Mouse (Mus musculus) forebrain, embryonic 12.5 days (tissue): ENCODE results near the gene Armc5. TPM values are rescaled to one million over a fixed set of nuclear protein-coding genes. Genes with fewer than 3 reads are reported as not detected.

Source experiments
- ATAC-seq: fragments of 200-750 bp; cut with Nextera tagmentation; 2 replicates; pipeline ENCODE4 v1.8.0; 2017; ENCODE audit warnings: moderate TSS enrichment; ENCODE audit not compliant: low FRiP score
- H3K27ac ChIP-seq: fragments of 300-500 bp; sonication (generic); 2 replicates; pipeline ENCODE4 v1.5.1; 2016; ENCODE audit warnings: mild to moderate bottlenecking
- H3K27me3 ChIP-seq: fragments of 300-500 bp; sonication (generic); 2 replicates; pipeline ENCODE4 v1.6.1; 2016; ENCODE audit warnings: mild to moderate bottlenecking
- H3K36me3 ChIP-seq: fragments of 300-500 bp; sonication (generic); replicated peaks from 2 replicates; pipeline ENCODE4 v1.6.1; 2016; ENCODE audit warnings: mild to moderate bottlenecking
- H3K4me1 ChIP-seq: fragments of 300-500 bp; sonication (generic); 2 replicates; pipeline ENCODE4 v1.6.1; 2016
- H3K4me2 ChIP-seq: fragments of 300-500 bp; sonication (generic); 2 replicates; pipeline ENCODE4 v1.6.1; 2016; ENCODE audit warnings: mild to moderate bottlenecking, moderate library complexity
- H3K4me3 ChIP-seq: fragments of 300-500 bp; sonication (generic); replicated peaks from 2 replicates; pipeline ENCODE4 v1.5.1; 2016; ENCODE audit warnings: mild to moderate bottlenecking
- H3K9ac ChIP-seq: fragments of 300-500 bp; sonication (generic); 2 replicates; pipeline ENCODE4 v1.6.1; 2016; ENCODE audit warnings: mild to moderate bottlenecking
- H3K9me3 ChIP-seq: fragments of 300-500 bp; sonication (generic); 2 replicates; pipeline ENCODE4 v1.6.1; 2016
- WGBS: fragments of 180-500 bp; shearing (Covaris S2); methylation state at CpG from one replicate; pipeline ENCODE4 v1.1.7; 2016; 5-methylcytosine and 5-hydroxymethylcytosine counted together
- polyA plus RNA-seq: library from polyadenylated mRNA; unstranded; fragments of >200 nt; fragmentation: Nextera tagmentation; extraction: Ambion mirVana; gene quantifications from 2 replicates; pipeline ENCODE4 v1.2.1, GENCODE M21; 2016

The Armc5 gene
- polyA plus RNA-seq: 14.0 and 15.4 TPM in 2 replicates

DNA sequence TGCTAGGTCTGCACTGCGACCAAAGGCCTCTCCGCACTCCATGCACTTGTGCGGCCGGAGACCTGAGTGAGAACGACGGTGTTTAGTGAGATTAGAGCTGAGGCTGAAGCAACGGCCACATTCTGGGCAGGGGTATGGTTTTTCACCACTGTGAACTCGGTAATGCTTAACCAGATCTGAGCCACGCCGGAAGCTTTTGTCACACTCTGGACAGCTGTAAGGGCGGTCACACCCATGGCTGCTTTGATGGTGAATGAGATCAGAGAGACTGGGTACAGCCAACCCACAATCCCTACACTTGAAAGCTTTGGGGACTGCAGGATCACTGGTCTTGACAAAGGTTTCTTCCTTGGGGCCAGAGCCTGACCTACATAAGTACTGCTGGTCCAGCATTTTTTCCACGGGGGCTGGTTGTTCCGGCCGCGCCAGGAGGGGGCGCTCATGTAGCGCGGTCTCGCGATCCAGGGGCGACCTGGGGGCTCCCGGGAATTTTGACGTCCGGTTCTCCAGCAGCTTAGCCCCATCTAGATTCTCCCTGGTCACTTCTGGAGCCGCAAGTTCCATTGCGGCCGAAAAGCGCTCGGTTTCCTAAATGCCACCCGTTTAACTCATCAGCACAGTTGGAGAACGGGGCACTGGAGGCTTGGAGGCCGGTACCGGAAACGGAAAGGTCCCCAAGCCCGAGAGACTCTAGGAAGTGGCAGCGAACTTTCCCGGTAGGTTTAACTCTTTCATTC lies at the start of gene Armc5:
Gene Armc5 (plus strand): TSS at position 487 of the 737 bp plus-strand sequence.
- peak within 1 kb of the TSS; percentile 80 for H3K4me2 ChIP-seq
- peak; percentile 34; the same call in 1 of the 2 replicates for ATAC-seq
- peak within 1 kb of the TSS; percentile 69 for H3K9ac ChIP-seq
- no peaks in the 10 kb centered on the region for H3K9me3 ChIP-seq
- peaks cover 27% of the 10 kb centered on the region for H3K36me3 ChIP-seq
- 26% methylated on average over 37 of the region's 37 CpGs for WGBS
- H3K4me1 ChIP-seq: peaks cover 18% of the 10 kb centered on the region
- H3K4me3 ChIP-seq: peak within 1 kb of the TSS; percentile 60
- H3K27ac ChIP-seq: peak within 1 kb of the TSS; percentile 95
- no peaks in the 10 kb centered on the region for H3K27me3 ChIP-seq

DNA sequence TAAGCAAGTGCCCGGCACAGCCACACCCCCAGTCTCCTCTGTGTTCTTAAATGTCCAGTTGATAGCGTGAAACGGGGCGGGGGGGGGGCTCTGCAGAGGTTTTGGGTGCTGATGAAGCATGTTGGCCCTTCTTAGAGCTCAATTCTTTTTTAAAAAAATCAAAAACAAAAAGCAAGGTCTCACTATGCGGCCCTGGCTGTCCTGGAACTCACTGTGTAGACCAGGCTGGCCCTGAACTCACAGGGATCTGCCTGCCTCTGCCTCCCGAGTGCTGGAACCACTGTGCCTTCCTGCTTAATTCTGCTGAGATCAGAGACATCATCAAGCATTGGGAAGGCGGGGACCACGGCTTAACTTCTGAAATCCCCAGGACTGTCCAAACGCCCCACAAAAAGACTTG lies 35.5 kb upstream of the Armc5 start:
- no peak overlapping the region for H3K4me2 ChIP-seq
- H3K27ac ChIP-seq: no peak overlapping the region
- no peaks in the 10 kb centered on the region for H3K4me1 ChIP-seq
- ATAC-seq: no peak
- no peaks in the 10 kb centered on the region for H3K9me3 ChIP-seq
- WGBS: 86% methylated on average over 9 of the region's 9 CpGs
- H3K4me3 ChIP-seq: no peak overlapping the region
- no peaks in the 10 kb centered on the region for H3K36me3 ChIP-seq
- H3K27me3 ChIP-seq: no peaks in the 10 kb centered on the region
- no peak overlapping the region for H3K9ac ChIP-seq

DNA sequence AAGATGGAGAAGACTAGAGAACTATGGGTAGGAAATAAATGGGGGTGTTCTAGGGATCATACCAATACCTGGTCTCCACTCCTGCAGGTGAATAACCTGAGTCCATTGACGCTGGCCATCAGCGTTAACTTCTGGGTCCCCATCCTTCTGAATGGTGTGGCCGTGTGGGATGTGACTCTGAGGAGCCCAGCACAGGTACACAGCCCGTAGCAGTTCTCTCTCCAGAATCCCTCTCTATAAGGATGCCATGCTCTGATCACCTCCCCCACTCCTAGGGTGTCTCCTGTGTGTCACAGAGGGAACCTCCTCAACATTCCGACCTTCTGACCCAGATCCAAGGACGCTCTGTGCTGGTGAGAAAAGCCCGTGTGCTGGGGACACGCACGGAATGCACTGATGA lies 34.1 kb upstream of the Armc5 start:
- Histone ChIP-seq H3K9me3 (no peaks in the 10 kb centered on the region), H3K27me3 (no peaks in the 10 kb centered on the region; the same call in 1 of the 2 replicates), H3K4me2 (no peak overlapping the region), H3K36me3 (no peaks in the 10 kb centered on the region), H3K4me1 (no peaks in the 10 kb centered on the region), H3K9ac (no peak overlapping the region), H3K4me3 (no peak overlapping the region), H3K27ac (no peak overlapping the region)
- ATAC-seq: no peak
- 81% methylated on average over 9 of the region's 9 CpGs for WGBS

DNA sequence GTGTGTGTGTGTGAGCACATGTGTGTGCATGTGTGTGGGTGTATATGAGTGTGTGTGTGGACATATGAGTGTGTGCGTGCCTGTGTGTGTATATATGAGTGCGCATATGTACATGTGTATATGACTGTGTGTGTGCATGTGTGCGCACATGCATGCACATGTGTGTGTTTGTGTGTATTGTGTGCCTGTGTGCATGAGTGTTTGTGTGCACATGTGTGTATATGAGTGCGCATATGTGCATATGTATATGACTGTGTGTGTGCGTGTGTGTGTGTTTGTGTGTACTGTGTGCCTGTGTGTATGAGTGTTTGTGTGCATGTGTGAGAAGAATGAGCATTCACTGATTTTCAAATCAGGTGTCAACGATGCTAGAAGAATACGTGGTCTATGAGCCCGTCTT lies 33.0 kb upstream of the Armc5 start:
- WGBS: 86% methylated on average over 8 of the region's 8 CpGs
- H3K9me3 ChIP-seq: no peaks in the 10 kb centered on the region
- no peaks in the 10 kb centered on the region for H3K36me3 ChIP-seq

DNA sequence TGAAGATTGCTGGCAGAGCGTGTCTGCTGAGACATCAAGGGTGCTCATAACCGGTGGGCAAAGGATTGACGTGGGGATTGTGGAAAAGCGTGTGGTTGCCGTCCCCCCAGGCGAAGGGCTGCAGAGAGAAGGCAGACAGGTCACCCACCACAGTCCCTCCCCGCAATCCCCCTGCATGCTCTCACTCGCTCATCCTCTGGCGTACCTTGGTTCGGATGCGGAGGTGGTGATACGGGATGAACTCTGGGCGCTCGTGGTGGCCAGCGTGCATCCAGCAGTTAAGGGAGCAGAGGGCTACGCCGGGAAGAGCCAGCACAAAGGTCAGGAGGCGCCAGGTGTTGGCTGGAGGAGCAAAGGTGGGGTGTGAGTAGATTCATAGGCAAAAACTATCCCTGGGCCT lies 31.4 kb upstream of the Armc5 start:
- ATAC-seq: no peak
- H3K9ac ChIP-seq: no peak overlapping the region
- H3K4me2 ChIP-seq: no peak overlapping the region
- H3K9me3 ChIP-seq: no peaks in the 10 kb centered on the region
- no peak overlapping the region for H3K4me3 ChIP-seq
- H3K36me3 ChIP-seq: no peaks in the 10 kb centered on the region
- no peaks in the 10 kb centered on the region for H3K4me1 ChIP-seq
- no peak overlapping the region for H3K27ac ChIP-seq
- WGBS: 92% methylated on average over 18 of the region's 18 CpGs
- H3K27me3 ChIP-seq: no peaks in the 10 kb centered on the region; the same call in 1 of the 2 replicates

More for the DNA sequence above, 33.0 kb upstream of the Armc5 start:
- no peak for ATAC-seq
- H3K4me3 ChIP-seq: no peak overlapping the region
- H3K27me3 ChIP-seq: no peaks in the 10 kb centered on the region; the same call in 1 of the 2 replicates
- no peak overlapping the region for H3K4me2 ChIP-seq
- no peaks in the 10 kb centered on the region for H3K4me1 ChIP-seq
- H3K9ac ChIP-seq: no peak overlapping the region
- H3K27ac ChIP-seq: no peak overlapping the region

DNA sequence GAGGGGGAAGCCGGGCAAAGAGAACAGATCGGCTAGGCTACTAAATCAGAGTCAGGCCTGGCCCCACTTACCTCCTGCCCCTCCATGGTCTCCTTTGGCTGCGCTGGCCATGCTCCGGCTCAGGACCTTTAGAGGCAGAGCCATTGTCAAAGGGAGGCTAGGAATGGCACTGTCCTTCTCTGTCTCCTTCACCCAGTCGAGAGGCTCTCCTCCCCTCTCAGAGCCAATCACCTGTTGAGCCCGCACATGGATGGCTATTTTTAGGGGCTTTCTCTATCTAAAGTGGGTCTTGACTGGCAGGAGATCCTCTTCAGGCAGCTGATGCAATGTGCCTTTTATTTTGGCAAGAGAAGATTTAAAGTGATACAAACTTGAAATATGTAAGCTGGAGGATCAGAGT lies 31.0 kb upstream of the Armc5 start, which contains the start of gene Cox6a2:
Gene Cox6a2 (minus strand): TSS at position 236 of the 400 bp plus-strand sequence.
- H3K4me2 ChIP-seq: no peak within 1 kb of the TSS
- H3K9ac ChIP-seq: no peak within 1 kb of the TSS
- H3K36me3 ChIP-seq: no peaks in the 10 kb centered on the region
- no peak within 1 kb of the TSS for H3K27ac ChIP-seq
- no peaks in the 10 kb centered on the region for H3K4me1 ChIP-seq
- no peaks in the 10 kb centered on the region for H3K9me3 ChIP-seq
- no peak within 1 kb of the TSS for H3K4me3 ChIP-seq
- H3K27me3 ChIP-seq: no peaks in the 10 kb centered on the region; the same call in 1 of the 2 replicates
- 77% methylated on average over 6 of the region's 6 CpGs for WGBS
- no peak for ATAC-seq

DNA sequence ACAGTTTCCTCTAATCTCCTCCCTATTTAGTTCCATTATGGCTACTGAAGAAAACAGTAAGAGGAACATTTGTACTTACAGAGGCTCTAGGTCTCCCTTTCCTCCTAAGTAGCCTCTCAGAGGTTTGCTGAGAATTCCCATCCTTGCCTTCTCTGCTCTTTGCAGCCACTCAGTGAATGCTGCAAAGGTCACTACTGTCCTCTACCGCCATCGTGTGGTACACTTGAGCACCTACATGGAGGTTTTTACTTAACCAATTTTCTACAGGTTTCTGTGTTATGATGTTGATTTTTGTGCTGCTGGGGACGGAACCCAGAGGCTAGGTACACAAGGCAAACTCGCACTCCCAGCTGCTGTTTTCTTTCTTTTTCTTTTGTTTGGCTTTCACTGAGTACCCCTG lies 29.0 kb upstream of the Armc5 start:
- Histone ChIP-seq H3K4me1 (no peaks in the 10 kb centered on the region), H3K27ac (no peak overlapping the region), H3K36me3 (no peaks in the 10 kb centered on the region), H3K4me2 (no peak overlapping the region), H3K4me3 (no peak overlapping the region), H3K9ac (no peak overlapping the region), H3K27me3 (no peaks in the 10 kb centered on the region; the same call in 1 of the 2 replicates), H3K9me3 (no peaks in the 10 kb centered on the region)
- WGBS: 6% methylated on average over 4 of the region's 4 CpGs
- ATAC-seq: no peak

DNA sequence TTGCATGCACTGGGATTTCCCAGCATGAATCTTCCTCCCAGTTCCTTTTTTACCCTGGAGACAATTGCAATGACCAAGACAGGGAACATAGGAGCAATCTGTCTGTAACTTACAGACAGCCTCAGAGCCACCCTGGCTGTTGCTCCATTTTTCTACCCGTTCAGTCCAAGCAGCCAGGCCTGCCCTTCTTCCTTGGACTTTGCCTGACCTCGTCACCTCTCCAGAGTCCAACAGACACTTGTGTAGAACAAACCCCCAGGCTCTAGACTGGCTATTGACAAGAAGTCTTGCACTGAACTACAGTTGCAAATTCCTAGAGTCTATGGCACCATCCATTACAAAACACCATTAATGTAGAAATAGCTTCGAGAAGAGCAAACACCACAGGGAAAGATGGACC lies 27.3 kb upstream of the Armc5 start:
- no peak for ATAC-seq
- no peaks in the 10 kb centered on the region for H3K36me3 ChIP-seq
- H3K27ac ChIP-seq: no peak overlapping the region
- H3K4me3 ChIP-seq: no peak overlapping the region
- no peaks in the 10 kb centered on the region; the same call in 1 of the 2 replicates for H3K27me3 ChIP-seq
- no peaks in the 10 kb centered on the region for H3K4me1 ChIP-seq
- H3K9ac ChIP-seq: no peak overlapping the region
- 62% methylated on average over 3 of the region's 3 CpGs for WGBS
- no peak overlapping the region for H3K4me2 ChIP-seq
- no peaks in the 10 kb centered on the region for H3K9me3 ChIP-seq

DNA sequence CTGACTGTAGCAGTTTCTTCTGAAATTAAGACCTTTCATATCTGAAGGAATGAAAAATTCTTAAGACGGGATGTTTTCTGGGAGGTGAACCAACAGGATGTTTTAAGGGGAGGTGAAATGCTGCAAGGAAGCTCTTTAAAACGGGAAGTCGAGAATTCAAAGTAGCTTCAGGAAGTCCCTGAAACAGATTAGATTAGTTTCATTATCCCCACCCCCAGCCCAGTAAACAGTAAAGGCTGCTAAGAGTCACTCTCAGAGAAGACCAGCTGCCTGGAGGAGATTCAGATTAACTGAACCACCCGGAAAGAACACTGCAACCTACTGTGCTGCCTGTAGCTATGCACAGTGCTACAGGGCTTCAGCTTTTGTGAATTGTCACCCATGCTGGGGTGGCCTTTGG lies 17.2 kb upstream of the Armc5 start:
- no peak overlapping the region for H3K4me2 ChIP-seq
- H3K27me3 ChIP-seq: no peaks in the 10 kb centered on the region; the same call in 1 of the 2 replicates
- no peaks in the 10 kb centered on the region for H3K36me3 ChIP-seq
- H3K9ac ChIP-seq: no peak overlapping the region
- no peak overlapping the region for H3K27ac ChIP-seq
- no peaks in the 10 kb centered on the region for H3K4me1 ChIP-seq
- no peaks in the 10 kb centered on the region for H3K9me3 ChIP-seq
- ATAC-seq: no peak
- WGBS: 85% methylated on average over 4 of the region's 4 CpGs
- H3K4me3 ChIP-seq: no peak overlapping the region

DNA sequence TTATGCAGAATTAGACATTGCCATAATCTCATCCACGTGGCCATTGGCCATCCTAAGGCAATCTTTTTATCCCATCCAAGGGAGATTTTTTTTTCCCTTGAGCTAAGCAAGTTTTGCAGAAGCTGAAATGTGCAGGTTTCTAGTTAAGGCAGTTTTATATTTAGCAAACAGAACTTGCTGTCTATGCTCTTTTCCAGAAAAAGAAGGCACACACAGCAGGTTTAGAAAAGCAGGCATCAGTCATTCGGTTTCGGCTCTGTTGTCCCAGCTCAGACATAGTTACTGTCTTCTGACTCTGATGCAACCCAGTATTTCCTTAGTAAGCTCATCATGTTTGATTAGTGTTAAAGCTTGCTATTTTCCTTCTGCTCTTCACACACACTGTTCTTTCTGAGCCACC lies 16.2 kb upstream of the Armc5 start:
- H3K27ac ChIP-seq: no peak overlapping the region
- H3K36me3 ChIP-seq: no peaks in the 10 kb centered on the region
- H3K4me1 ChIP-seq: no peaks in the 10 kb centered on the region
- H3K9me3 ChIP-seq: no peaks in the 10 kb centered on the region
- ATAC-seq: no peak
- H3K4me3 ChIP-seq: no peak overlapping the region
- no peak overlapping the region for H3K9ac ChIP-seq
- H3K27me3 ChIP-seq: no peaks in the 10 kb centered on the region; the same call in 1 of the 2 replicates
- H3K4me2 ChIP-seq: no peak overlapping the region
- WGBS: 88% methylated on average over 3 of the region's 3 CpGs

DNA sequence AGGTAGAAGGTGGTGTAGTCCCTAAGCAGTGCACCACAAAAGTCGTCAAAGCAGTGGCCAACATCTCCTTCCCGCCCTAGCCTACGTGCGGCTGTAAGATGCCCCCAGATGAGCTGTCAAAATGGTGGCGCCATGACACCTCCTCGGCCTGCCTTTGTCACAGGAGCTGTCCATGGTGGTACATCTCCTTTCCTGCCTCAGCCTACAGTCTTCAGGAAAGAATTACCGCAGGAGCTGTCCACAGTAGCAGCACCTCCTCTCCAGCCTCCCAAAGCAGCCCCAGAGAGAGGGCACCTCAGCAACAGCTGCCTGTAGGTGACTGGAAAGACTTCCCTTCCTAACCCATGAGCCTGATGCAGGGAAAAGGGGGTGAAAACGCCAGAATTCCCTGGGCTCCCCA lies 5.4 kb upstream of the Armc5 start:
- Histone ChIP-seq H3K9ac (no peak overlapping the region), H3K27ac (no peak overlapping the region), H3K4me1 (peaks cover 4% of the 10 kb centered on the region), H3K4me3 (no peak overlapping the region), H3K9me3 (no peaks in the 10 kb centered on the region), H3K4me2 (no peak overlapping the region), H3K36me3 (0 out of 2 replicates have a peak, but pooled peaks cover 6% of the 10 kb centered on the region), H3K27me3 (no peaks in the 10 kb centered on the region)
- WGBS: 45% methylated on average over 8 of the region's 8 CpGs
- ATAC-seq: no peak

DNA sequence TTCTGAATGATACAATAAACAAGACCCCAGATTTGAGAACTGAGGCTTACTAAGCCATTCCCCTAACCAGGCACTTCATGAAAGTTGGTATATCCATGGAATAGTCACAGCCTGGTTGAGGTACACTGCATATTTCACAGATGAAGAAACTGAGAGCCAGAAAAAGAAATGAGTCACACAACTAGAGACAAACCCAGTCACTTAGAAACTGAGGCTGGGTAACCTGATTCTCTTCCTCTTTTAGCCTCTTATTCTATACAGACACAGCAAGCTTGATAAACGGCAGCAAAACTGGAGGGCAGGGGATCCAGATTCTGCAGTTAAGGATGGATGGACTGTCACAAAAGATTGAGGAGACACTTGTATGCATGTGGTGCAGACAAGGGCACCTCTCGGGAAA lies 2.3 kb upstream of the Armc5 start:
- peaks cover 18% of the 10 kb centered on the region for H3K4me1 ChIP-seq
- H3K36me3 ChIP-seq: 0 out of 2 replicates have a peak, but pooled peaks cover 7% of the 10 kb centered on the region
- ATAC-seq: no peak

DNA sequence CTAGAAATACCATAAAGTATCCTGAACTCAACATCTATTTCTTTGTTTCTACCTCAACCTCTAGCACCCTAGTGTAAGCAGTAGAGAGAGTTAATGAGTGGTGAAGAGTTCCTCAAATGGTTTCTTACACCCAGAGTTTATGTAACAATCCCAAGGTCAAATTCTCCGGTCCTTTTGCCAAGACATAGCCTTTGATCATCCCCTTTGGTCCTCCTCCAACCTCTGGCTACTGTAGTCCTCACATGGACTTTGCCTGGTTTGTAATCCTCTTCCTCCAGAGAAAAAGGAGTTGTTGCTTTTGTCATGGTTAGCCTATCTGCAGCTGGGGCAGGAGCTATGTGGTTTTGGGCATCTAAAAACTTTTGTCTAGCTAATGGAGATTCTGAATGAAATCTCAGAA lies 1.7 kb upstream of the Armc5 start:
- no peaks in the 10 kb centered on the region for H3K27me3 ChIP-seq
- no peak overlapping the region for H3K27ac ChIP-seq
- WGBS: 92% methylated on average over 1 of the region's 1 CpGs
- peaks cover 18% of the 10 kb centered on the region for H3K4me1 ChIP-seq
- ATAC-seq: no peak
- H3K4me3 ChIP-seq: no peak overlapping the region
- no peaks in the 10 kb centered on the region for H3K9me3 ChIP-seq
- H3K36me3 ChIP-seq: peaks cover 14% of the 10 kb centered on the region
- H3K4me2 ChIP-seq: no peak overlapping the region
- no peak overlapping the region for H3K9ac ChIP-seq

More for the DNA sequence above, 2.3 kb upstream of the Armc5 start:
- Histone ChIP-seq H3K9me3 (no peaks in the 10 kb centered on the region), H3K9ac (no peak overlapping the region), H3K27me3 (no peaks in the 10 kb centered on the region), H3K27ac (no peak overlapping the region), H3K4me3 (no peak overlapping the region), H3K4me2 (no peak overlapping the region)
- WGBS: 87% methylated on average over 2 of the region's 2 CpGs
